Mouse (Mus musculus) MEL (cell line): ENCODE data around the gene Dock7.

ENCODE experiments used
- EP300 ChIP-seq, 2 experiments: IDR thresholded peaks; 2 replicates each; pipeline ENCODE4 v1.6.1; 2011; ENCODE audit warnings: improper control_type of control experiment in 2 of 2, low read length in 2 of 2, low read depth in 1 of 2, mild to moderate bottlenecking in 1 of 2
- TCF12 ChIP-seq: IDR thresholded peaks from 2 replicates; pipeline ENCODE4 v1.6.1; 2014; ENCODE audit warnings: low read depth, mild to moderate bottlenecking, inconsistent platforms, low read length, improper control_type of control experiment, moderate library complexity
- ZC3H11A ChIP-seq: IDR thresholded peaks from 2 replicates; pipeline ENCODE4 v1.6.1; 2012; ENCODE audit warnings: low read depth, mild to moderate bottlenecking, inconsistent platforms, low read length, improper control_type of control experiment

DNA sequence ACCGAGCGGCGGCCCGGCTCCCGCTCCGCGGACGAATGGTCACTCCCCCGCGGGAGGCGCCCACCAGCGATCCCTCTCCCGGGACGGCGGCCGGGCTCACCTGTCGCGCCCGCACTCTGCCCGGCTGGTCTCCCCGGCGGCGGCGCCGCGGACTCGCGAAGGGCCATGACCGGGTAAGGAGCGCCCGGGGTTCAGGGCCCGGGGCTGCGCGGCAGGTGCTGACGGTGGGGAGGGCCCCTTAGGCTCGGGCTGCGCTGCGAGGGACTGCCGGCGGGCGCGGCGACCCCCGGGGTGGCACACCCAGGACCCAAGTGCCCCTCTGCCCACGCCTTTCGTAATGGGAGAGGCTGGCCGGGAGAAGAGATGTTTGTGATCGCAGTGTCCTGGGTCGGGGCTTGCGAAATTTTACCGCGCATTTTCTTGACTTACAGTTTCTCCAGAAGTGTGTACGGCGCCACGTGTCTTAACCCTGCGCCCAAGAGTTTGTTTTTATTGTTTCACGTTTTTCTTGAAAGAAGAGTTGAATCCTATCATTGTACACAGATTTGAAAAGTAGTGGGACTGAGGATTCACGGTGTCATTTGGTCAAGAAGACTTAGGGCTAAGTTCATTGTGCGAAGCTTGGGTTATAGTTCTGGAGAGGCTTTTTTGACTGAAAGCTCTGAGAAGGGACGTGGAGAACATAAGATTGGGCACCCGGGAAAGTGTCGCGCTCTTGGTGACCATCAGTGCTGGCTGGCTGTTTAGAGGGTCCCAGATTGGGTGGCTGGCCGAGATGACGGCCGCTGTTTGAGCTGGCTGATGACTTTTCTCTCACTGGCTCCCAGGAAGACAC is 196.4 kb downstream of the Dock7 start:
- no peak for TF ChIP-seq EP300 (IDR thresholded peaks at IDR 0.05; ENCODE audit: low read depth in 1 of 2, low read length in 2 of 2)
- no peak for TF ChIP-seq ZC3H11A
- no peak; the same call in 1 of the 2 replicates for TF ChIP-seq TCF12
